Mouse (Mus musculus): ENCODE measurements around the gene 9930104L06Rik.

The 9930104L06Rik gene

GRCm38 (mm10) chr4:124936613-124937471, at the start of gene 9930104L06Rik:
Gene 9930104L06Rik, plus strand, starts transcription at chr4:124937048.
- WGBS, result under 1% methylated on average over 52 of the region's 52 CpGs

GRCm38 (mm10) chr4:124888702-124889101, 48.1 kb upstream of the 9930104L06Rik start:
- WGBS, result 41% methylated on average over 7 of the region's 7 CpGs

- 42% methylated on average over 2 of the region's 2 CpGs for WGBS
Observed at GRCm38 (mm10) chr4:124889935-124890334, 46.9 kb upstream of the 9930104L06Rik start.

DNA sequence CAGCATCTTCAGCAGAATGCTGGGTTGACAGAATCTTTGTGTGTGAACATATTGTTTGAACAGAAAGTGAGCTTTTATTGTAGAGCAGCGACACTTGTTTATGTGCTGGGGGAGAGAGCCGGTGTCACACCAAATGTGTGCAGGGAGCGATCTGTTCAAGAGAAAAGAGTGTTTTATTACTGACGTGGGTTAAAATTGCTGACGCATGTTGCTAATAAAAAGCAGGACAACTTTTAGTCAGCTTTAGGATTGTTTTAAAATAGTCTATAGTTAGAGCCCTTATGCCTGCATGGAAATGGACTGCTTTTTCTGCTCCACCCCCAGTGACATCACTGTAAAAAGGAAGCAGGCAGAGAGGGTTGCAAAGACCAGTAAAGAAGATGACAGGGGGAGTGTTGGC, 46.0 kb upstream of the 9930104L06Rik start:
- WGBS, result 33% methylated on average over 5 of the region's 5 CpGs

DNA sequence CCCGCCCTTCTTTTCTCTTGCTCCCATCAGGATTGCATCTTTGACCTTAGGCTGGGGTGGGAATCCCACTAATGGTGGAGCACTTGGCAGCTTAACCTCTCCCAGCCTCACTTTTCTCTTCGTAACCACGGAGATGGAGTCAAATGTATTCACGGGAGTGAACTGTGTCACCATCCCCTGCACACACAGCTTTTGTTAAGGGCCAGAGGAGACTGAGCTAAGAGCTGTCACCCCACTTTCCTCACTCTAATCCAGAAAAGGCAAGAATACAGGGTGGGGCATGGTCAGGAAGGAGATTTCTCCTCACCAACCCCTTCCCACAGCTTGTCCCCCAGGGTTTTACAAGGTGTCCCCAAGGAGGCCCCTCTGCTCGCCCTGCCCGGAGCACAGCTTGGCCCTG, 43.1 kb upstream of the 9930104L06Rik start:
- WGBS, result 35% methylated on average over 6 of the region's 6 CpGs

DNA sequence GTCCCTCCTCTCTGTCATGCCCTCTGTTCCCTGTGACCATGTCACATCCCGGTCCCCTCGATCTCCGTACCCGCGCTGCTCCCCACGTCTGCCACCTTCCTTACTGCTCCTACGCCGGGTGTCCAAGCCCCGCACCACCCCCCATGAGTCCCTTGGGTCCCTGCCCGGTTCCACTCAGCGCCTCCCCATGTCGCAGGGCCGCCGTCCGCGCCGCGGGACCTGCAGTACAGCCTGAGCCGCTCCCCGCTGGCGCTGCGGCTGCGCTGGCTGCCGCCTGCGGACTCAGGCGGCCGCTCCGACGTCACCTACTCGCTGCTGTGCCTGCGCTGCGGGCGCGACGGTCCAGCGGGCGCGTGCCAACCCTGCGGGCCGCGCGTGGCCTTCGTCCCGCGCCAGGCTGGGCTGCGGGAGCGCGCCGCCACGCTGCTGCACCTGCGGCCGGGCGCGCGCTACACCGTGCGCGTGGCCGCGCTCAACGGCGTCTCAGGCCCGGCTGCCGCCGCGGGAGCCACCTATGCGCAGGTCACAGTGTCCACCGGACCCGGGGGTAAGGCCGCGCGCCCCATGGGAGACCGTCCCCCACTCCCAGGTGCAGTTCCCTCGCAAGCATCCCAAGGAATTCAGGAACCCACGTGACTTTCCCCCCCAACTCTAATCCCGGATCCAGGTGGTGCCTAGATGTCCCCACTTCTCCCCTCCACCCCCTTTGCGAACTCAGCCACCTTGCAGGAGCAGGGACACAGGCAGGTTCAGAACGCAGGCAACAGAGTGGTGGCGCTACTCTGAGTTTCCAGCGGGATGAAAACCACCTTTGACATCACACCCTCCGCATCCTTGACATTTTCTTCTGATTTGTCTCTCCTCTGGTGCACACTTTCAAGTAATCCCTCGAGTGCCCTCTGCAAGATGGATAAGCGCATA, 42.1 kb upstream of the 9930104L06Rik start:
- 2% methylated on average over 83 of the region's 83 CpGs for WGBS

DNA sequence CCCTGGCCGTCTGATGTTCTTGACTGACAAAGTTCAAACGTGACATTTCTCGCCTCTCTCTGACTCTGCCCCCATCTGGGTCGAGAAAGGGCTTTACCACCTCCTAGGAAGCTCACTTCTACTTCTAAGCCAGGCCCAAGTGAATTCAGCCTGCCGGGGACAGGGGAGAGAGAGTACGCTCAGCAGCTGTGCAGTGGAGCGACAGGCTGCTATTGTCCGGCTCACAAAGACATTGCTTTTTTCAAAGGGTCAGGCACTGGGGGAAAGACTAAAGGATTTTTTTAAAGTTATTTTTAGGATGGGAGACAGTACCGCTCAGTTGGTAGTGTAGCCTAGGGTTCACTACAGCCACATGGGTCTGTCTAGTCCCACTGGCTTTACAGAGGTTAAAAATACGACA, 38.4 kb upstream of the 9930104L06Rik start:
- WGBS, result 60% methylated on average over 10 of the region's 10 CpGs

- 74% methylated on average over 5 of the region's 5 CpGs for WGBS
Observed at GRCm38 (mm10) chr4:124899906-124900305, 36.9 kb upstream of the 9930104L06Rik start.

DNA sequence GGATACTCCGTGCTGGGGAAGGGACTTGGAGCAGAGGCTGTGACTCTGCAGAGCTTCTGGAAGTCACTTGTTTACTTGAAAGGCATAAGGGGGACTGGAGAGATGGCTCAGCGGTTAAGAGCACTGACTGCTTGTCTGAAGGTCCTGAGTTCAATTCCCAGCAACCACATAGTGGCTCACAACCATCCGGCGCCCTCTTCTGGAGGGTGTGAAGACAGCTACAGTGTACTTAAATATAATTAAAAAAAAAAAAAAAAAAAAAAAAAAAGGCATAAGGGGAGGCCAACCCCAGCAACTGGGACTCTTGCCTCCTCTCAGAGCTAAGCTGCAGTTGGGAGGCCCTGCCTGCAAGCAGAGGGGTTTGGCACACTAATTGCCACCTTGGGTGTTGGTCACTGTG, 31.4 kb upstream of the 9930104L06Rik start:
- 77% methylated on average over 4 of the region's 4 CpGs for WGBS

DNA sequence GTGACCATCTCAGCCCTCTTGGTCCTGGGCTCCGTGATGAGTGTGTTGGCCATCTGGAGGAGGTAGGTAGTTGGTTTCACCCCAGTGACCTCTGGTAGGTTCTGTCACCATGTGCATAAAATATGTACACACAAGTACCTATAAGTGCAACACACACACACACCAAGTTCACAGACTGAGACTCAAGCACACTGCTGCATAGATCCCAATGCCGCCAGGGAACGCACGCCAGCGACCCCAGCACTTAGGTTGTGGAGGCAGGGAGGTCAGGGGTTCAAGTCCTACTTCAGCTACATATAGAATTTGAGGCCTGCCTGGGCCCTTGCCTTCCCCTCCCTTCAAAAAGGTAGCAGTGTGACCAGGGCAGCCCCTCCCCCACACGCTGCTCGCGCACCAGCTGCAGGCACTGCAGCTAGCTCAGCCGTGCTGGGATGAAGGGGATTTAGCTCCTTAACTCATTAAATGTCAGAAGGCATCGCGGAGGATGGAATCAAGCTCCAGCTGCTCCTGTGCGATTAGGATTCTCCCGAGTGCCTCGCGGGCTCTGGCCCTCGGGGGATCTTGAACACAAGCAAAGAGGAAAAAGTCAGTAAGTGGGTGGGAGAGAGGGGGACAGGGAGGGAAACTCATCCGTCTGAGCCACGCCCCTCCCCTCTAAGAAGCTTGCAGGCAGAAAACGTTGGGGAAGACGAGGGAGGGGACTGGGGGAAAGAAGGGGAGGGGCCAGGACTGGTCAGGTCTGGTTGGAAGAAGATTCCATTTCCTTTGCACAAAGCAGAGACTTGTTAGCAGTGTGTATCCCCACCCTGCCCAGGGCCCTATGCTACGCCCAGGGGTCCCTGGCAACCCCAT, 30.7 kb upstream of the 9930104L06Rik start:
- WGBS, result 22% methylated on average over 21 of the region's 21 CpGs

GRCm38 (mm10) chr4:124928102-124928501, 8.7 kb upstream of the 9930104L06Rik start:
- WGBS, result 75% methylated on average over 5 of the region's 5 CpGs

DNA sequence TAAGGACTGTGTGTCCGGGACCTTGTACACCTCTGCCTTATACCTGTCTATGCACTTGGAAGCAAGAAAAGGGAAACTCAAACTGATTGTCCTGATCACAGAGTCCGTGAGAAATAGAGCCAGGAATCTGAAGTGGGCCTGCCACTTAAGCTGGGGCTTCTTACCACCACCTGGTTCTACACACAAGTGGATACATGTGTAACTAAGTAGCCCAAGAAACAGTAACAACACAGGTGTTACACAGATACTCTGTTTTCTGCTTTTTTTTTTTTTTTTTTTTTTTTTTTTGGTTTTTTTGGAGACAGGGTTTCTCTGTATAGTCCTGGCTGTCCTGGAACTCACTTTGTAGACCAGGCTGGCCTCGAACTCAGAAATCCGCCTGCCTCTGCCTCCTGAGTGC, 2.4 kb downstream of the 9930104L06Rik start, which contains the start of gene Cdca8:
Cdca8 (minus strand) TSS at position 101 of the 400 bp plus-strand sequence.
- WGBS, result 94% methylated on average over 4 of the region's 4 CpGs

DNA sequence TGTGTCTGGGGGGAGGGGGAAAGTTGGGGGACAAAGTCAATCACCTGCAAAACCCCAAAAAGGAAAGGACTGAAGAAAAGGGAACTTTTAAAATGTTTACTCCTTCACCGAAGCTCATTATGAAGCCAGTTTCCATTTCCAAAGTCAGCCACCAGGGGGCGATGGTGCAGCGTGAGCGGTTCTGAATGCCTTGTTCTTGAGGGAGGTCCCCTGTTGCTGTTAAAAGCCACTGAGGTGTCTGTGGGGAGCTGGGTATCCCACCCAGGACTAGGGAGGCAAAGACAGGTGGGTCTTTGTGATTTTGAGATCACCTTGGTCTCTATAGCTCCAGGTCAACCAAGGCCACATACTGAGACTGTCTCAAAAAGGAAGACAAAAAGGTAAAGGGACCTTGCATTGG, 6.2 kb downstream of the 9930104L06Rik start:
- WGBS, result 2% methylated on average over 4 of the region's 4 CpGs

DNA sequence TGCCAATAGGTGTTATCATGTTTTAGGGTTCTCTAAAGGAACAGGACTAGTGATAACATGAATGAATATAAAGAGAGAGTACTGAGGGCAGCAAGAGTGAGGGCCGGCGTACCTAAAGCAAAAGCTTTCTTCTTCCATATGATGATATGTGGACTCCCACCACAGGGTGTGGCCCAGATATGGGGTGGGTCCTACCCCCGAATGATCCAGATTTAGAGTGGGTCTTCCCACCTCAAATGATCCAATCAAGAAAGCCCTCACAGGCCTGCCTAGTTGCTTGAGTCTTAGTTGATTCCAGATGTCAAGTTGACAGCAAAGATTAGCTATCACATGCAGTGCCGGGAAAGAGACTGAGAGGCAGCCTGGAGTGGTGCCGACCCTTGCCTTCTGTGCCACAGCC, 6.9 kb downstream of the 9930104L06Rik start:
- WGBS, result 82% methylated on average over 5 of the region's 5 CpGs

DNA sequence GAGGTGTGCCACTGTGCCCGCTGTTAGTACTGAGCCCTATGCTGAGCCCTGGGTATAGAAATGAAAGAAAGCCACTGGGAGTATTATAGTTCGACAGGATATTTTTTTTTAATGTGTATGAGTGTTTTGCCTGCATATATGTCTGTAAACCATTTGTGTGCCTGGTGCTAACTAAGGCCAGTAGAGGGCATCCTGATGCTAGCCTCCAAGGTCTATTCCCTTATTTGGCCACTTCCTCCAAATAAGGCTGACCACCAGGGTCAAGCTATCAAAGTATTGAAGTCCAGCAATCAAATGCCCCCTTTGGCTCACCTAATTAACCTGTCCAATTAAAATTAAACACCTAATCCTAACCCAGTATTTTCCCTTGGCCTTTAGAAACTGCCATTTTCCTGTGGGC, 8.1 kb downstream of the 9930104L06Rik start:
- WGBS, result 64% methylated on average over 2 of the region's 2 CpGs

- 76% methylated on average over 3 of the region's 3 CpGs for WGBS
Observed at GRCm38 (mm10) chr4:124949488-124949887, 12.6 kb downstream of the 9930104L06Rik start.

DNA sequence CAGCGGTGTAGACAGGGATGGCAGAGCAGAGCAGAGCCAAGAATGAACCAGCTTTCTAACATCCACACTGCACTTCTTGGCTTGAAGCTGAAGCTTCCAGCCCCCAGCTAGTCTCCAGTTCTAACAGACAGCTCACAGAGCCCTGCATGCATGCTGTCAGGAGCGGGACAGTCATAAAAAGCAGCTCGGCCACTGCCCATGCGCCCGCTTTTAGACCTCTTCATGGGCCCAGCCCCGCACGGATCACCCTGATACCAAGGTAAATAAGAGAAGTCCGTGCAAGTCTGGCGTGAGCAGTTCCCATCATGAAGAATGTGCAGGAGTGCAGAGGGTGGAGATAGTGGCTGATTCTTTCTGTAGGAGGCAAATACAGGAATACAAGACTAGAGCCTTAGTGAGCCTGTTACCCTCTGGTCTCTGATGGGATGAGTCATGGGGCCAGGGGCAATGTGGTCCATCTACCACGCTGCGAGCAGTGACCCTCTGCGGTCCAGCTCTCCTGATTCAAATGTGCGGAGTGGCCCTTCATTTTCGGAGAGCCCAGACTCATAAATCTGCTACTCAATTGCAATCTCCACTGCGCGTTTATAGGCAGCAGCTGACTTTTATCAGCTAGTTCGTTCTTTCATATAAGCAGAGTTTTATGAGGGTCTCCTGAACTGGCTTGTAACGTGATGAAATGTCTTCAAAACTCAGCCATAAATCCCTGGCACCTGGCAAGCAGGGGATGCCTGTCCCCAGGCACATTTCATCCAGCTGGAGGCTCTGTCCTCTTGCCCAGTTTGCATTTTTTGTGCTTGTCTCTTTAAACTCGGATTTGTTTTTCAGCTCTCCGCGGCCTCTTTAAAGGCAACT, 13.6 kb downstream of the 9930104L06Rik start:
- WGBS, result 82% methylated on average over 21 of the region's 21 CpGs

DNA sequence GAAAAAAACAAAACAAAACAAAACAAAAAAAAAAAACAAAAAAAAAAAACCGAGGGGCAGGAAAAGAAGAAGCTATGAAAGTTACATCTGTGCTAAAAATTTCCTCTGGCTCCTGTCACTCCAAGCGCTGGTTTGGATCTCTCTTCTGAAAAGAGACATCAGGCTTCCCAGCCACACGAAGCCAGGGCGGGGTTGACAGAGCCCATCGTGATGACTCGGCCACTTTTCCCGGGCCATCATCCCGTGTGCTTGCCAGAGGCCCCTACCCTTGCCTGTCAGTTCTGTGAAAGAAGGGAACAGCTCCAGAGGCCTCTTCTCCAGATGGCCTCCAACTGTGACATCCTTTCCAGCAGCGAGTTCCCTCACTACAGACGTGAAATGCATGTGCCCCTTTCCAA, 14.2 kb downstream of the 9930104L06Rik start:
- 52% methylated on average over 10 of the region's 10 CpGs for WGBS

GRCm38 (mm10) chr4:124953546-124953945, 16.7 kb downstream of the 9930104L06Rik start:
- 50% methylated on average over 4 of the region's 4 CpGs for WGBS

- WGBS, result 92% methylated on average over 2 of the region's 2 CpGs
Observed at GRCm38 (mm10) chr4:124957284-124957683, 20.4 kb downstream of the 9930104L06Rik start.
